Mouse (Mus musculus): ENCODE measurements around the gene P3h1. TPM values are rescaled to one million over a fixed set of nuclear protein-coding genes. Genes with fewer than 3 reads are reported as not detected.
A peak's percentile ranks its signal among the peaks of the same experiment; 100 is the strongest.

Gene P3h1
- polyA plus RNA-seq, 1 experiment from 2014 or later, result 32.7 TPM

- Histone ChIP-seq H3K4me2 (peak overlapping the region; percentile 71), H3K9ac (peak overlapping the region; percentile 92), H3K27me3 (replicated peaks) (no peaks in the 10 kb centered on the region), H3K9me3 (no peaks in the 10 kb centered on the region), H3K4me1 (peaks cover 32% of the 10 kb centered on the region), H3K27ac (replicated peaks) (peak overlapping the region; percentile 73), H3K36me3 (peaks cover 30% of the 10 kb centered on the region), H3K4me3 (peak overlapping the region; percentile 81)
- 13% methylated on average over 18 of the region's 18 CpGs for WGBS
- ATAC-seq (ENCODE audit: extremely low read depth, insufficient number of reproducible peaks, low FRiP score, low TSS enrichment), result no peak
These were observed 37.0 kb upstream of the P3h1 start for GRCm38 (mm10) chr4:119195582-119196320.

GRCm38 (mm10) chr4:119198105-119198504 is 34.6 kb upstream of the P3h1 start:
- Histone ChIP-seq H3K4me1 (peaks cover 32% of the 10 kb centered on the region), H3K9ac (0 out of 2 replicates have a peak overlapping the region, but pooled peaks have one; percentile 26), H3K36me3 (peaks cover 44% of the 10 kb centered on the region), H3K4me2 (no peak overlapping the region), H3K4me3 (no peak overlapping the region), H3K9me3 (no peaks in the 10 kb centered on the region), H3K27me3 (replicated peaks) (no peaks in the 10 kb centered on the region), H3K27ac (replicated peaks) (no peak overlapping the region)
- 82% methylated on average over 6 of the region's 6 CpGs for WGBS
- no peak for ATAC-seq (ENCODE audit: extremely low read depth, insufficient number of reproducible peaks, low FRiP score, low TSS enrichment)

- Histone ChIP-seq H3K27me3 (replicated peaks) (no peaks in the 10 kb centered on the region), H3K36me3 (peaks cover 20% of the 10 kb centered on the region), H3K4me1 (no peaks in the 10 kb centered on the region), H3K27ac (replicated peaks) (no peak overlapping the region), H3K4me3 (no peak overlapping the region), H3K9ac (no peak overlapping the region), H3K4me2 (no peak overlapping the region), H3K9me3 (no peaks in the 10 kb centered on the region)
- ATAC-seq (ENCODE audit: extremely low read depth, insufficient number of reproducible peaks, low FRiP score, low TSS enrichment), result no peak
- 18% methylated on average over 8 of the region's 8 CpGs for WGBS
These were observed 28.0 kb upstream of the P3h1 start for GRCm38 (mm10) chr4:119204672-119205071.

GRCm38 (mm10) chr4:119216667-119217066 is 16.0 kb upstream of the P3h1 start:
- WGBS, result 63% methylated on average over 8 of the region's 8 CpGs

GRCm38 (mm10) chr4:119218169-119218568 is 14.5 kb upstream of the P3h1 start, which contains the start of gene Tmem269:
Gene Tmem269, minus strand, starts transcription at chr4:119218217.
- no peak within 1 kb of the TSS for H3K4me3 ChIP-seq
- peaks cover 25% of the 10 kb centered on the region for H3K4me1 ChIP-seq
- no peak within 1 kb of the TSS for H3K4me2 ChIP-seq
- no peak within 1 kb of the TSS for H3K27ac ChIP-seq (replicated peaks)
- H3K36me3 ChIP-seq, result no peaks in the 10 kb centered on the region; the same call in 1 of the 2 replicates
- ATAC-seq (ENCODE audit: extremely low read depth, insufficient number of reproducible peaks, low FRiP score, low TSS enrichment), result no peak
- H3K27me3 ChIP-seq (replicated peaks), result no peaks in the 10 kb centered on the region; the same call in 1 of the 2 replicates
- 12% methylated on average over 11 of the region's 11 CpGs for WGBS
- H3K9me3 ChIP-seq, result no peaks in the 10 kb centered on the region
- H3K9ac ChIP-seq, result no peak within 1 kb of the TSS

More at GRCm38 (mm10) chr4:119216667-119217066, 16.0 kb upstream of the P3h1 start:
- ATAC-seq (ENCODE audit: extremely low read depth, insufficient number of reproducible peaks, low FRiP score, low TSS enrichment), result no peak
- Histone ChIP-seq H3K27ac (replicated peaks) (no peak overlapping the region), H3K4me2 (no peak overlapping the region), H3K4me1 (peaks cover 25% of the 10 kb centered on the region), H3K9ac (no peak overlapping the region), H3K4me3 (no peak overlapping the region), H3K36me3 (no peaks in the 10 kb centered on the region), H3K9me3 (no peaks in the 10 kb centered on the region), H3K27me3 (replicated peaks) (no peaks in the 10 kb centered on the region; the same call in 1 of the 2 replicates)

GRCm38 (mm10) chr4:119223696-119224095 is 9.0 kb upstream of the P3h1 start:
- no peak overlapping the region for H3K4me3 ChIP-seq
- H3K4me2 ChIP-seq, result no peak overlapping the region
- 0 out of 2 replicates have a peak, but pooled peaks cover under 1% of the 10 kb centered on the region for H3K4me1 ChIP-seq
- no peak for ATAC-seq (ENCODE audit: extremely low read depth, insufficient number of reproducible peaks, low FRiP score, low TSS enrichment)
- no peak overlapping the region for H3K9ac ChIP-seq
- H3K27ac ChIP-seq (replicated peaks), result no peak overlapping the region
- peaks cover 55% of the 10 kb centered on the region for H3K36me3 ChIP-seq
- H3K9me3 ChIP-seq, result no peaks in the 10 kb centered on the region
- 87% methylated on average over 1 of the region's 1 CpGs for WGBS
- no peaks in the 10 kb centered on the region for H3K27me3 ChIP-seq (replicated peaks)

GRCm38 (mm10) chr4:119224534-119224933 is 8.2 kb upstream of the P3h1 start:
- H3K27ac ChIP-seq (replicated peaks), result no peak overlapping the region
- no peak overlapping the region for H3K9ac ChIP-seq
- peaks cover 56% of the 10 kb centered on the region for H3K36me3 ChIP-seq
- H3K27me3 ChIP-seq (replicated peaks), result no peaks in the 10 kb centered on the region
- H3K4me3 ChIP-seq, result no peak overlapping the region
- H3K4me2 ChIP-seq, result no peak overlapping the region
- H3K4me1 ChIP-seq, result no peaks in the 10 kb centered on the region
- WGBS, result 79% methylated on average over 3 of the region's 3 CpGs
- no peak for ATAC-seq (ENCODE audit: extremely low read depth, insufficient number of reproducible peaks, low FRiP score, low TSS enrichment)
- no peaks in the 10 kb centered on the region for H3K9me3 ChIP-seq

GRCm38 (mm10) chr4:119225719-119226118 is 7.0 kb upstream of the P3h1 start:
- H3K36me3 ChIP-seq, result peaks cover 56% of the 10 kb centered on the region
- WGBS, result 82% methylated on average over 9 of the region's 9 CpGs

GRCm38 (mm10) chr4:119226751-119227150 is 6.0 kb upstream of the P3h1 start:
- peaks cover 56% of the 10 kb centered on the region for H3K36me3 ChIP-seq
- 88% methylated on average over 11 of the region's 11 CpGs for WGBS
- no peak overlapping the region for H3K27ac ChIP-seq (replicated peaks)

More at GRCm38 (mm10) chr4:119225719-119226118, 7.0 kb upstream of the P3h1 start:
- no peak overlapping the region for H3K4me3 ChIP-seq
- no peaks in the 10 kb centered on the region for H3K9me3 ChIP-seq
- H3K4me1 ChIP-seq, result no peaks in the 10 kb centered on the region
- no peak overlapping the region for H3K4me2 ChIP-seq
- no peaks in the 10 kb centered on the region for H3K27me3 ChIP-seq (replicated peaks)
- no peak overlapping the region for H3K9ac ChIP-seq
- no peak overlapping the region for H3K27ac ChIP-seq (replicated peaks)
- no peak for ATAC-seq (ENCODE audit: extremely low read depth, insufficient number of reproducible peaks, low FRiP score, low TSS enrichment)

GRCm38 (mm10) chr4:119233256-119233901 is 664 bp downstream of the P3h1 start:
- peaks cover 31% of the 10 kb centered on the region for H3K36me3 ChIP-seq
- peak overlapping the region; percentile 94 for H3K9ac ChIP-seq
- no peaks in the 10 kb centered on the region for H3K9me3 ChIP-seq
- WGBS, result 1% methylated on average over 36 of the region's 36 CpGs
- peak overlapping the region; percentile 89 for H3K4me3 ChIP-seq
- H3K27me3 ChIP-seq (replicated peaks), result no peaks in the 10 kb centered on the region
- no peak for ATAC-seq (ENCODE audit: extremely low read depth, insufficient number of reproducible peaks, low FRiP score, low TSS enrichment)
- H3K4me1 ChIP-seq, result peaks cover 22% of the 10 kb centered on the region
- peak overlapping the region; percentile 89 for H3K4me2 ChIP-seq
- peak overlapping the region; percentile 75 for H3K27ac ChIP-seq (replicated peaks)

More at GRCm38 (mm10) chr4:119226751-119227150, 6.0 kb upstream of the P3h1 start:
- no peak overlapping the region for H3K9ac ChIP-seq
- no peaks in the 10 kb centered on the region for H3K9me3 ChIP-seq
- no peak overlapping the region for H3K4me2 ChIP-seq
- no peaks in the 10 kb centered on the region for H3K27me3 ChIP-seq (replicated peaks)
- ATAC-seq (ENCODE audit: extremely low read depth, insufficient number of reproducible peaks, low FRiP score, low TSS enrichment), result no peak
- peaks cover 6% of the 10 kb centered on the region for H3K4me1 ChIP-seq
- H3K4me3 ChIP-seq, result no peak overlapping the region

- H3K27ac ChIP-seq (replicated peaks), result no peak overlapping the region; the same call in 1 of the 2 replicates
- 63% methylated on average over 3 of the region's 3 CpGs for WGBS
These were observed 1.6 kb downstream of the P3h1 start for GRCm38 (mm10) chr4:119234348-119234747.

More at GRCm38 (mm10) chr4:119234348-119234747, 1.6 kb downstream of the P3h1 start:
- peak overlapping the region; percentile 94 for H3K9ac ChIP-seq
- no peak for ATAC-seq (ENCODE audit: extremely low read depth, insufficient number of reproducible peaks, low FRiP score, low TSS enrichment)
- peaks cover 34% of the 10 kb centered on the region for H3K36me3 ChIP-seq
- peak overlapping the region; percentile 89 for H3K4me3 ChIP-seq
- H3K9me3 ChIP-seq, result no peaks in the 10 kb centered on the region
- peak overlapping the region; percentile 89 for H3K4me2 ChIP-seq
- peaks cover 29% of the 10 kb centered on the region for H3K4me1 ChIP-seq
- no peaks in the 10 kb centered on the region for H3K27me3 ChIP-seq (replicated peaks)

All from heart, embryonic 13.5 days (tissue).